Mouse (Mus musculus): ENCODE data around the gene Vav2. TPM values are rescaled to one million over a fixed set of nuclear protein-coding genes. Genes with fewer than 3 reads are reported as not detected.
A peak's percentile ranks its signal among the peaks of the same experiment; 100 is the strongest.

Vav2 gene
- polyA plus RNA-seq, 1 experiment from 2014 or later = 5.8 TPM

GRCm38 (mm10) chr2:27417648-27418153 lies 9.1 kb downstream of the Vav2 start:
- Histone ChIP-seq H3K4me3 (replicated peaks) (no peak overlapping the region), H3K27ac (replicated peaks) (no peak overlapping the region), H3K36me3 (no peaks in the 10 kb centered on the region), H3K27me3 (no peaks in the 10 kb centered on the region), H3K9me3 (replicated peaks) (no peaks in the 10 kb centered on the region), H3K9ac (no peak overlapping the region), H3K4me2 (replicated peaks) (no peak overlapping the region), H3K4me1 (peaks cover 75% of the 10 kb centered on the region)
- no peak for ATAC-seq (ENCODE audit: insufficient number of reproducible peaks, low FRiP score, low TSS enrichment, low read depth)
- WGBS = 72% methylated on average over 5 of the region's 5 CpGs

DNA sequence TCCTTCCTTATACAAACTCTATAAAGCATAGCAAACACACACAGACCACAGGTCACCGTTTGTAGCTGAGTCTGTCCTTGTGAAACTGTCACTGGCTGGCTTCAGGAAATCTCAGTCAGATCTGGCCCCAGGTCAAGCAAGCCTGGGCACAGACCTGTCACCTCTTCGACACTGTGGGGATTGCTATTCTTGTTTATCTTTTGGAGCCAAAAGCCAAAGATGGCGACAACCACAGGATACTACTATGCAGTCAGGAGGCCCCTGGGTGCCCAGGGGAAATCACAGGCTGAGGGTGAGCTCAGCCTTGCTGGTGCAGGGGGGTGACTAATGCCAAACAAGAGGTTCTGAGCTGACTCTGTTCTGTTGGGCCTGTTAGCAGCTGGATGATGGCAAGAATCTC lies 10.4 kb downstream of the Vav2 start:
- 22% methylated on average over 3 of the region's 3 CpGs for WGBS
- no peak overlapping the region for H3K4me3 ChIP-seq (replicated peaks)
- no peaks in the 10 kb centered on the region for H3K27me3 ChIP-seq
- no peak overlapping the region for H3K9ac ChIP-seq
- no peak overlapping the region for H3K4me2 ChIP-seq (replicated peaks)
- ATAC-seq (ENCODE audit: insufficient number of reproducible peaks, low FRiP score, low TSS enrichment, low read depth) = no peak
- no peaks in the 10 kb centered on the region for H3K36me3 ChIP-seq
- H3K27ac ChIP-seq (replicated peaks) = no peak overlapping the region
- no peaks in the 10 kb centered on the region for H3K9me3 ChIP-seq (replicated peaks)
- H3K4me1 ChIP-seq = peaks cover 76% of the 10 kb centered on the region

DNA sequence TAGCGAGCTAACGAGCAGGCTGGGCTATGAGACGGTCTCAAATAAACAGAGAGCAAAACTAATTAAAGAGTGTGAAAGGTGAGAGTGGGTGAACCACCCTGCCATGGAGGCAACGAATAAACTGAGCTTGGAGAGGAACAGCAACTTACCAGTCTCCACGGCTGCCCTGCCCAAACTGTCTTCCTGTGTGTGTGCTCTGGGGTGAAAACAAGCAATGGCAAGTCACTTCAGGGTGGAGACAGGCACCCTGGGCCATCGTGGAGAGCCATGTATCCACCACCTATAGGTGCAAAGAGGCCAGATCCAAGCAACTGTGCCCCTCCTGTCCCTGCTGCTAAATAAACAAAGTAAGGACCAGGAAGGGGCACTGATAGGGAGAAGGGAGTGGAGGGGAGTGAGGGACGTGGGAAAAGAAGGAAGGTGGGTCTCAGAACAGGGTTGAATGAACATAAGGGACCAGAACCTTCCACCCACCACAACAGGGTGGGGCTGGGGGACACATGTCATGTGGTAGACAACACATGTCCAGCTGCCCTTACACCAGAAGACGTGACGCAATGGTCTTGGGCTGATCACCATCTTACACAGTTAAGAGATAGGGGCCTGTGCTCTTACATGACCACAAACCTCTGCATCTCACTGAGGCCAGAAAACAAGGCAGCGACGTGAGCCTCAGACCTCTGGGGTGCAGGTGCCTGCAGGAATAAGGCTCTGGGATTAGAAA lies 11.6 kb downstream of the Vav2 start:
- Histone ChIP-seq H3K4me2 (replicated peaks) (no peak overlapping the region), H3K27me3 (no peaks in the 10 kb centered on the region), H3K4me1 (peaks cover 76% of the 10 kb centered on the region), H3K4me3 (replicated peaks) (no peak overlapping the region), H3K9ac (no peak overlapping the region), H3K36me3 (no peaks in the 10 kb centered on the region), H3K9me3 (replicated peaks) (no peaks in the 10 kb centered on the region), H3K27ac (replicated peaks) (peak overlapping the region; percentile 12; the same call in 1 of the 2 replicates)
- 68% methylated on average over 11 of the region's 11 CpGs for WGBS
- no peak for ATAC-seq (ENCODE audit: insufficient number of reproducible peaks, low FRiP score, low TSS enrichment, low read depth)

DNA sequence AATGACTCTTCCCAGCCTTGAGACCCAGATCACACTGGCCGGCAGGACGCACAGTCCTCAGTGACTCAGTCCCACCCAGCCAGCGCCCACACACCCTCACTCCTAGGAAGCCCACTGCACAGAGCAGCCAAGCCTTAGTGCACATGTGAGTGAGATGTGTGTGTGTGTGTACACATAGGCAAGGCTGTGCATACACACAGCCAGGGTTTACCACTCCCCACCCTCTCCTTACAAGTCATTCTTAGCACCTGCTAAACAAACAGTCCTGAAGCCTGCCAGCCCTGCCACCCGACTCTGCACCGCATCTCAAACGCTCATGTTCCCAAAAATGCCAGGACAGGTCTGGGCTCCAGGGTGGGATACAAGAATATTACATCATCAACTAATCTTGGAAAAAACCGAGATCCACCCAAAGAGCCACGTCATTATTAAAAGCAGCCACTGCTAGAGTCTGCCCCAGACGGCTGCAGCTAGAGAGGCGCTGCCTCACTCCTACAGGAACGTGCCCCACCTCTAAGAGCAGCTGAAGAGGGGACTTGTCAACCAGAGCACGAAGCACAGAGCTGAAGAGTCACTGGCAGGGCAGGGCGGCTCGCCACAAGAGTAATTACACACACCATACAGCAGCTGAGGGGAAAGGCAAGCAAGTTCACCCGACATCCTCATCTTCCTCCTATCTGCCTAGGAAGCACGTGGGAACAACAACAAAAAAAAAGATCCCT lies 12.7 kb downstream of the Vav2 start:
- 0 out of 2 replicates have a peak overlapping the region, but pooled peaks have one; percentile 58 for H3K27ac ChIP-seq (replicated peaks)
- no peak overlapping the region for H3K4me3 ChIP-seq (replicated peaks)
- 28% methylated on average over 16 of the region's 16 CpGs for WGBS
- ATAC-seq (ENCODE audit: insufficient number of reproducible peaks, low FRiP score, low TSS enrichment, low read depth) = no peak; the same call in 1 of the 2 replicates
- H3K4me1 ChIP-seq = peaks cover 68% of the 10 kb centered on the region
- peak overlapping the region; percentile 10; the same call in 1 of the 2 replicates for H3K4me2 ChIP-seq (replicated peaks)
- no peaks in the 10 kb centered on the region for H3K27me3 ChIP-seq
- H3K36me3 ChIP-seq = no peaks in the 10 kb centered on the region
- H3K9ac ChIP-seq = no peak overlapping the region
- no peaks in the 10 kb centered on the region for H3K9me3 ChIP-seq (replicated peaks)

DNA sequence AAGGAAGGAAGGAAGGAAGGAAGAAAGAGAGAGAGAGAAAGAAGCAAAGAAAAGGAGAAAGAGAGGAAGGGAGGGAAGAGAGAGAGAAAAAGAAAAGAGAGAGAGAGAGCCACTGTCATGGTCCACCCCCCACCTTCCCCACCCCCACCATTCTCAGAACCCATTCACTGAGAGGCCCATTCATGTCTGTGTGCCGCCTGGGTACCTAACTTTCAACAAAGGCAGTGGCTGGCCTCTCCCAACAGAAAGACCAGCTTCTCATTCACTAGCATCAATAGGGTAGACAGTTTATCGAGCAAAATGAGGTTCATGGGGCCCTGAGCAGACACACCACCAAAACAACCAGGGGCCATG lies 13.3 kb downstream of the Vav2 start:
- Histone ChIP-seq H3K27me3 (no peaks in the 10 kb centered on the region), H3K9me3 (replicated peaks) (no peaks in the 10 kb centered on the region), H3K36me3 (no peaks in the 10 kb centered on the region), H3K4me2 (replicated peaks) (no peak overlapping the region), H3K4me1 (peaks cover 62% of the 10 kb centered on the region), H3K27ac (replicated peaks) (0 out of 2 replicates have a peak overlapping the region, but pooled peaks have one; percentile 58), H3K9ac (no peak overlapping the region), H3K4me3 (replicated peaks) (no peak overlapping the region)
- WGBS = 55% methylated on average over 2 of the region's 2 CpGs
- no peak for ATAC-seq (ENCODE audit: insufficient number of reproducible peaks, low FRiP score, low TSS enrichment, low read depth)

DNA sequence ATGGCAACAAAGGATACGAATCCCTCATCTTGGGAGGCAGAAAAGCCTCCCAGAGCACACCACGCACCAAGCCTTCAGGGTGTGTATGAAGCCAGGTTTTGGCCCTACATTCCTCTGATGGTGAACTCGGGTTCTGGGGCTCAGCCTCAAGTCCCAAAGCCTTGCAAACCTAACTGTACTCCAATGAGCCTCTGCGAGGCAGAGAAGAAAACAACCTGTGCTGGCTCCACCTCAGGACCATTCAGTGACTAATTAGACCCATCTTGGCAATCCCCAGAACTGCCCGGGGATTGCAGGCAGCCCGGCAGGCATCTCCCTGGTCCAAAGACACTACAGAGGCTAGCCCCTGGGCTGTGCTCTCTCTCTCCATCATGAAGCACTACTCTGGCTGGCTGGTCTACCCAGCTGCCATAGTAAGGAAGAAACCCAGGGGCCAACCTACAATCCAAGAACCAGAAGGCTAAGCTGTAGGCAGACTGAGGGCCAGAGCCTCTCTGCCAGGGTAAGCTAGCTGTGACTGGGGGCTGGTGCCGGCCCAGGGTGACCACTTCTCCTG lies 14.5 kb downstream of the Vav2 start:
- Histone ChIP-seq H3K27ac (replicated peaks) (peak overlapping the region; percentile 78), H3K36me3 (no peaks in the 10 kb centered on the region), H3K4me2 (replicated peaks) (0 out of 2 replicates have a peak overlapping the region, but pooled peaks have one; percentile 12), H3K4me1 (peaks cover 65% of the 10 kb centered on the region), H3K9ac (no peak overlapping the region), H3K27me3 (no peaks in the 10 kb centered on the region), H3K4me3 (replicated peaks) (no peak overlapping the region), H3K9me3 (replicated peaks) (no peaks in the 10 kb centered on the region)
- no peak for ATAC-seq (ENCODE audit: insufficient number of reproducible peaks, low FRiP score, low TSS enrichment, low read depth)
- WGBS = 8% methylated on average over 7 of the region's 7 CpGs

GRCm38 (mm10) chr2:27411688-27412174 lies 15.1 kb downstream of the Vav2 start:
- no peak overlapping the region for H3K9ac ChIP-seq
- H3K9me3 ChIP-seq (replicated peaks) = no peaks in the 10 kb centered on the region
- peak; percentile 51; the same call in 1 of the 2 replicates for ATAC-seq (ENCODE audit: insufficient number of reproducible peaks, low FRiP score, low TSS enrichment, low read depth)
- no peaks in the 10 kb centered on the region for H3K36me3 ChIP-seq
- no peaks in the 10 kb centered on the region for H3K27me3 ChIP-seq
- 13% methylated on average over 8 of the region's 8 CpGs for WGBS
- peaks cover 63% of the 10 kb centered on the region for H3K4me1 ChIP-seq
- 0 out of 2 replicates have a peak overlapping the region, but pooled peaks have one; percentile 12 for H3K4me2 ChIP-seq (replicated peaks)
- H3K27ac ChIP-seq (replicated peaks) = peak overlapping the region; percentile 78
- H3K4me3 ChIP-seq (replicated peaks) = no peak overlapping the region

GRCm38 (mm10) chr2:27410518-27411140 lies 16.2 kb downstream of the Vav2 start:
- peaks cover 56% of the 10 kb centered on the region for H3K4me1 ChIP-seq
- 81% methylated on average over 6 of the region's 6 CpGs for WGBS
- peak overlapping the region; percentile 78; the same call in 1 of the 2 replicates for H3K27ac ChIP-seq (replicated peaks)
- no peaks in the 10 kb centered on the region for H3K27me3 ChIP-seq
- no peak for ATAC-seq (ENCODE audit: insufficient number of reproducible peaks, low FRiP score, low TSS enrichment, low read depth)
- H3K9ac ChIP-seq = no peak overlapping the region
- no peaks in the 10 kb centered on the region for H3K36me3 ChIP-seq
- no peak overlapping the region for H3K4me2 ChIP-seq (replicated peaks)
- no peak overlapping the region for H3K4me3 ChIP-seq (replicated peaks)
- H3K9me3 ChIP-seq (replicated peaks) = no peaks in the 10 kb centered on the region

DNA sequence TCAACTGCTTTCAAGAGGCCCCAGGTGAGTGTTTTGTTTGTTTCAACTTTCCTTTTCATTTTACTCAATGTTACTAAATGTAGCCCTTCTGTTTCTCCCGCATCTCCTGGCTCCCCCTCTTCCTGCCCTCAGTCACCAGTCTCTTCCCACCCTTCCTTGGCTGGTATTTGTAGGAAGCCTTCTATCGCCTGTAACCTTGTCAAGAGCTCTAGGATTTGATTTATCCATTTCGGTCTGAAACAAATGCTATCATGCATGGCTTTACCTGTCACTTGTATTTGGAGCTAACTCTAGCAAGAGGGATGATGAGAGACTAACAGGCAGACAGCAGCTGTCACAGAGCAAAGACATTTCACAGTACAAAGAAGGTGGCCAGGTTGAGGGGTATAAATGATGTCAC lies 18.6 kb downstream of the Vav2 start:
- no peaks in the 10 kb centered on the region for H3K9me3 ChIP-seq (replicated peaks)
- H3K36me3 ChIP-seq = no peaks in the 10 kb centered on the region
- H3K9ac ChIP-seq = no peak overlapping the region
- H3K4me3 ChIP-seq (replicated peaks) = no peak overlapping the region
- no peak overlapping the region for H3K27ac ChIP-seq (replicated peaks)
- H3K4me2 ChIP-seq (replicated peaks) = no peak overlapping the region
- H3K4me1 ChIP-seq = peaks cover 56% of the 10 kb centered on the region
- no peak for ATAC-seq (ENCODE audit: insufficient number of reproducible peaks, low FRiP score, low TSS enrichment, low read depth)
- H3K27me3 ChIP-seq = no peaks in the 10 kb centered on the region
- WGBS = 65% methylated on average over 3 of the region's 3 CpGs

GRCm38 (mm10) chr2:27406928-27407327 lies 19.9 kb downstream of the Vav2 start:
- H3K4me1 ChIP-seq = peaks cover 47% of the 10 kb centered on the region
- no peak for ATAC-seq (ENCODE audit: insufficient number of reproducible peaks, low FRiP score, low TSS enrichment, low read depth)
- H3K36me3 ChIP-seq = no peaks in the 10 kb centered on the region
- H3K27ac ChIP-seq (replicated peaks) = no peak overlapping the region
- no peak overlapping the region for H3K9ac ChIP-seq
- 72% methylated on average over 5 of the region's 5 CpGs for WGBS
- no peaks in the 10 kb centered on the region for H3K27me3 ChIP-seq
- H3K4me3 ChIP-seq (replicated peaks) = no peak overlapping the region
- no peaks in the 10 kb centered on the region for H3K9me3 ChIP-seq (replicated peaks)
- no peak overlapping the region for H3K4me2 ChIP-seq (replicated peaks)
